Mouse (Mus musculus) layer of hippocampus, adult 2 months (tissue): ENCODE results near the gene Btk. TPM values are rescaled to one million over a fixed set of nuclear protein-coding genes. Genes with fewer than 3 reads are reported as not detected.

Experiments
- DNase-seq, 2 experiments: peaks; one replicate each; pipeline ENCODE4 v3.0.0; 2022; ENCODE audit warnings: low spot score in 2 of 2
- H3K27ac ChIP-seq: fragments of 200-600 bp; 2 replicates; pipeline ENCODE4 v1.8.1; 2022
- H3K4me3 ChIP-seq: fragments of 200-600 bp; 2 replicates; pipeline ENCODE4 v1.8.1; 2022; ENCODE audit warnings: mild to moderate bottlenecking
- CTCF ChIP-seq: fragments of 200-600 bp; conservative IDR thresholded peaks from 2 replicates; pipeline ENCODE4 v1.8.1; 2022; ENCODE audit warnings: antibody characterized with exemption, mild to moderate bottlenecking, moderate library complexity
- total RNA-seq, 2 experiments: library from RNA; stranded (reverse); gene quantifications; 2 replicates each; pipeline ENCODE4 v1.2.3; 2021

The Btk gene
- total RNA-seq, 2 experiments from 2014 or later = 0.66 to 1.2 TPM

DNA sequence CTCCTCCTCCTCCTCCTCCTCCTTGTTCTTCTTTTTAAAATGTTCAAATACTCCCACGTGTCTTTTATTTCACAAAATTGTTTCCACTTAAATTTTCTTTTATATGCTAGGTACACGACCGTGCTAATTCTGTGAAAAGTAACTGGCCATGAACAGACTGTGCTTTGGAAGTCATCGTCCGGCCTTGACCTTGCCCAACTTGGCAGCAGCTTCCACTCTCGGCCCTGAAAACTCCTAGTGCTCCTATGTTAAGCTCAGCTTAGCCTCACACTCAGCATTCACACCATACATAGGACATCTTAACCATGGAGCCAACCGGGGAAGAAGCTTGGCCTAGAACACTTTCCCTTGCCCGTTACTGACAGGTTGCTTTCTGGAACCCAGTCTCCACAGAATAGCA, 82.7 kb downstream of the Btk start:
- DNase-seq = no peak
- Histone ChIP-seq H3K4me3 (no peak overlapping the region), H3K27ac (no peak overlapping the region)
- no peak for TF ChIP-seq CTCF

Other genes with a start within 250 kb of the Btk start
- gene Drp2, start 179.0 kb downstream of the Btk start, total RNA-seq = 10 to 100 TPM; 41.8 to 45.1 TPM
- not detected for gene Taf7l, start 107.1 kb downstream of the Btk start, total RNA-seq
- 10 to 100 TPM; 15.7 to 18.3 TPM for gene Timm8a1, start 41.7 kb downstream of the Btk start, total RNA-seq
- 100 to 1,000 TPM; 122 to 137 TPM for gene Rpl36a, start 2.1 kb upstream of the Btk start, total RNA-seq
- gene Gla, start 17.6 kb upstream of the Btk start, total RNA-seq = 10 to 100 TPM in 1 of 2 experiments, 1 to 10 TPM in 1; 7.3 to 10.5 TPM
- gene Hnrnph2, start 17.6 kb upstream of the Btk start, total RNA-seq = 100 to 1,000 TPM; 152 to 157 TPM
- gene Armcx4, start 102.9 kb upstream of the Btk start, total RNA-seq = 10 to 100 TPM; 34.6 to 35.4 TPM
- 10 to 100 TPM; 49.1 to 56.7 TPM for gene Armcx1, start 134.4 kb upstream of the Btk start, total RNA-seq
- 1 to 10 TPM; 7.0 to 7.6 TPM for gene Armcx6, start 167.8 kb upstream of the Btk start, total RNA-seq
- 10 to 100 TPM; 77.5 to 89.8 TPM for gene Armcx3, start 173.0 kb upstream of the Btk start, total RNA-seq
- 10 to 100 TPM; 87.0 to 87.5 TPM for gene Armcx2, start 225.7 kb upstream of the Btk start, total RNA-seq